Mouse (Mus musculus): ENCODE measurements around the gene Slc6a18. TPM values are rescaled to one million over a fixed set of nuclear protein-coding genes. Genes with fewer than 3 reads are reported as not detected.

The Slc6a18 gene
- polyA plus RNA-seq, 1 experiment from 2014 or later = not detected

- Histone ChIP-seq H3K27me3 (no peaks in the 10 kb centered on the region), H3K4me1 (peaks cover 11% of the 10 kb centered on the region), H3K9ac (replicated peaks) (no peak overlapping the region), H3K36me3 (peaks cover 23% of the 10 kb centered on the region), H3K4me3 (no peak overlapping the region), H3K9me3 (no peaks in the 10 kb centered on the region), H3K4me2 (replicated peaks) (no peak overlapping the region), H3K27ac (replicated peaks) (no peak overlapping the region)
- WGBS = 95% methylated on average over 3 of the region's 3 CpGs
- no peak for ATAC-seq (ENCODE audit: low FRiP score, low read depth)
Measured at GRCm38 (mm10) chr13:73631837-73632236, 46.0 kb downstream of the Slc6a18 start.

GRCm38 (mm10) chr13:73628586-73629113 lies 49.2 kb downstream of the Slc6a18 start:
- ATAC-seq (ENCODE audit: low FRiP score, low read depth) = no peak
- no peak overlapping the region for H3K27ac ChIP-seq (replicated peaks)
- 88% methylated on average over 11 of the region's 11 CpGs for WGBS
- peaks cover 3% of the 10 kb centered on the region for H3K36me3 ChIP-seq
- H3K4me3 ChIP-seq = no peak overlapping the region
- H3K4me2 ChIP-seq (replicated peaks) = no peak overlapping the region
- H3K9me3 ChIP-seq = no peaks in the 10 kb centered on the region
- H3K27me3 ChIP-seq = no peaks in the 10 kb centered on the region
- peaks cover 11% of the 10 kb centered on the region for H3K4me1 ChIP-seq
- H3K9ac ChIP-seq (replicated peaks) = no peak overlapping the region

GRCm38 (mm10) chr13:73626745-73627549 lies 50.9 kb downstream of the Slc6a18 start, which contains the start of gene Tert:
Gene Tert (plus strand): TSS chr13:73626911.
- H3K27me3 ChIP-seq = no peaks in the 10 kb centered on the region
- H3K9me3 ChIP-seq = no peaks in the 10 kb centered on the region
- peak within 1 kb of the TSS; percentile 73 for H3K4me2 ChIP-seq (replicated peaks)
- 9% methylated on average over 47 of the region's 47 CpGs for WGBS
- H3K4me3 ChIP-seq = peak within 1 kb of the TSS; percentile 47
- ATAC-seq (ENCODE audit: low FRiP score, low read depth) = peak; percentile 87
- H3K9ac ChIP-seq (replicated peaks) = peak within 1 kb of the TSS; percentile 57
- H3K36me3 ChIP-seq = peaks cover 11% of the 10 kb centered on the region
- peaks cover 11% of the 10 kb centered on the region for H3K4me1 ChIP-seq
- no peak within 1 kb of the TSS for H3K27ac ChIP-seq (replicated peaks)

GRCm38 (mm10) chr13:73626410-73626744 lies 51.4 kb downstream of the Slc6a18 start:
- H3K4me2 ChIP-seq (replicated peaks) = peak overlapping the region; percentile 73
- no peak overlapping the region for H3K27ac ChIP-seq (replicated peaks)
- H3K9ac ChIP-seq (replicated peaks) = peak overlapping the region; percentile 57
- H3K9me3 ChIP-seq = no peaks in the 10 kb centered on the region
- WGBS = 40% methylated on average over 6 of the region's 6 CpGs
- H3K36me3 ChIP-seq = peaks cover 17% of the 10 kb centered on the region
- peaks cover 11% of the 10 kb centered on the region for H3K4me1 ChIP-seq
- no peak for ATAC-seq (ENCODE audit: low FRiP score, low read depth)
- H3K4me3 ChIP-seq = peak overlapping the region; percentile 47
- H3K27me3 ChIP-seq = no peaks in the 10 kb centered on the region

GRCm38 (mm10) chr13:73620637-73621036 lies 57.2 kb downstream of the Slc6a18 start:
- no peak overlapping the region for H3K27ac ChIP-seq (replicated peaks)
- H3K9me3 ChIP-seq = no peaks in the 10 kb centered on the region
- H3K4me2 ChIP-seq (replicated peaks) = no peak overlapping the region
- 72% methylated on average over 6 of the region's 6 CpGs for WGBS
- no peak overlapping the region for H3K4me3 ChIP-seq
- H3K27me3 ChIP-seq = no peaks in the 10 kb centered on the region
- no peak overlapping the region for H3K9ac ChIP-seq (replicated peaks)
- no peak for ATAC-seq (ENCODE audit: low FRiP score, low read depth)
- no peaks in the 10 kb centered on the region for H3K4me1 ChIP-seq
- peaks cover 64% of the 10 kb centered on the region for H3K36me3 ChIP-seq

GRCm38 (mm10) chr13:73618406-73618805 lies 59.4 kb downstream of the Slc6a18 start:
- no peaks in the 10 kb centered on the region for H3K9me3 ChIP-seq
- 95% methylated on average over 5 of the region's 5 CpGs for WGBS
- no peak overlapping the region for H3K27ac ChIP-seq (replicated peaks)
- no peak overlapping the region for H3K9ac ChIP-seq (replicated peaks)
- H3K27me3 ChIP-seq = no peaks in the 10 kb centered on the region
- H3K4me3 ChIP-seq = no peak overlapping the region
- ATAC-seq (ENCODE audit: low FRiP score, low read depth) = no peak
- H3K4me1 ChIP-seq = no peaks in the 10 kb centered on the region
- H3K4me2 ChIP-seq (replicated peaks) = no peak overlapping the region
- peaks cover 87% of the 10 kb centered on the region for H3K36me3 ChIP-seq

Other genes starting within 250 kb of the Slc6a18 start
- 67.6 and 68.1 TPM in 2 replicates for gene Lpcat1, start 210.8 kb downstream of the Slc6a18 start, polyA plus RNA-seq (2016; fragmentation: Nextera tagmentation; extraction: Ambion mirVana)
- 0.18 and 0.71 TPM in 2 replicates for gene Slc6a3, start 141.3 kb downstream of the Slc6a18 start, polyA plus RNA-seq (2016; fragmentation: Nextera tagmentation; extraction: Ambion mirVana)
- gene Clptm1l, start 74.0 kb downstream of the Slc6a18 start, polyA plus RNA-seq (2016; fragmentation: Nextera tagmentation; extraction: Ambion mirVana) = 110 and 117 TPM in 2 replicates
- gene Tert, start 51.1 kb downstream of the Slc6a18 start, polyA plus RNA-seq (2016; fragmentation: Nextera tagmentation; extraction: Ambion mirVana) = 6.3 and 6.9 TPM in 2 replicates
- 0.15 TPM in 1 of 2 replicates, not detected in the other for gene Slc6a19, start 26.8 kb upstream of the Slc6a18 start, polyA plus RNA-seq (2016; fragmentation: Nextera tagmentation; extraction: Ambion mirVana)
- 38.7 and 39.0 TPM in 2 replicates for gene Slc12a7, start 55.1 kb upstream of the Slc6a18 start, polyA plus RNA-seq (2016; fragmentation: Nextera tagmentation; extraction: Ambion mirVana)
- 9.6 and 11.2 TPM in 2 replicates for gene Nkd2, start 169.6 kb upstream of the Slc6a18 start, polyA plus RNA-seq (2016; fragmentation: Nextera tagmentation; extraction: Ambion mirVana)